Mouse (Mus musculus) ES-Bruce4 (cell line): ENCODE data around the gene Lrrc73. TPM values are rescaled to one million over a fixed set of nuclear protein-coding genes. Genes with fewer than 3 reads are reported as not detected.

Experiments
- H3K27ac ChIP-seq: 2 replicates; pipeline ENCODE4 v1.5.1; 2012; ENCODE audit warnings: low read length, inconsistent platforms; ENCODE audit not compliant: insufficient read depth
- H3K27me3 ChIP-seq: 2 replicates; pipeline ENCODE4 v1.6.1; 2012; ENCODE audit warnings: mild to moderate bottlenecking, low read length, inconsistent platforms; ENCODE audit not compliant: control insufficient read depth, poor library complexity, insufficient read depth, severe bottlenecking
- H3K36me3 ChIP-seq: 2 replicates; pipeline ENCODE4 v1.6.1; 2012; ENCODE audit warnings: inconsistent platforms, mild to moderate bottlenecking, low read length, moderate library complexity; ENCODE audit not compliant: control insufficient read depth, poor library complexity, insufficient read depth, severe bottlenecking
- H3K4me1 ChIP-seq: one replicate; pipeline ENCODE4 v1.8.1; 2011; ENCODE audit warnings: low read length; ENCODE audit not compliant: control insufficient read depth, insufficient read depth
- H3K4me3 ChIP-seq: 2 replicates; pipeline ENCODE4 v1.5.1; 2011; ENCODE audit warnings: low read depth, mild to moderate bottlenecking, low read length
- H3K9ac ChIP-seq: 2 replicates; pipeline ENCODE4 v1.6.1; 2012; ENCODE audit warnings: low read depth, mild to moderate bottlenecking, inconsistent platforms; ENCODE audit not compliant: poor library complexity, severe bottlenecking
- H3K9me3 ChIP-seq: replicated peaks from 2 replicates; pipeline ENCODE4 v1.6.1; 2012; ENCODE audit warnings: mild to moderate bottlenecking, low read length, inconsistent platforms; ENCODE audit not compliant: control insufficient read depth, poor library complexity, insufficient read depth, severe bottlenecking
- CTCF ChIP-seq: IDR thresholded peaks from one replicate; pipeline ENCODE4 v1.8.1; 2011; ENCODE audit warnings: low read depth, low read length
- EP300 ChIP-seq: IDR thresholded peaks from 2 replicates; pipeline ENCODE4 v1.6.1; 2011; ENCODE audit warnings: low read depth, low read length; ENCODE audit not compliant: insufficient read depth
- POLR2A ChIP-seq: IDR thresholded peaks from one replicate; pipeline ENCODE4 v1.8.1; 2011; ENCODE audit warnings: low read length; ENCODE audit not compliant: insufficient read depth
- polyA plus RNA-seq: library from polyadenylated mRNA; stranded (reverse); fragments of >200 nt; gene quantifications from 2 replicates; pipeline ENCODE4 v1.2.4, GENCODE M21; 2011; ENCODE audit warnings: low read depth; ENCODE audit not compliant: missing spikeins, insufficient read depth, insufficient read length

The Lrrc73 gene
- polyA plus RNA-seq, 1 experiment: 0.57 TPM

DNA sequence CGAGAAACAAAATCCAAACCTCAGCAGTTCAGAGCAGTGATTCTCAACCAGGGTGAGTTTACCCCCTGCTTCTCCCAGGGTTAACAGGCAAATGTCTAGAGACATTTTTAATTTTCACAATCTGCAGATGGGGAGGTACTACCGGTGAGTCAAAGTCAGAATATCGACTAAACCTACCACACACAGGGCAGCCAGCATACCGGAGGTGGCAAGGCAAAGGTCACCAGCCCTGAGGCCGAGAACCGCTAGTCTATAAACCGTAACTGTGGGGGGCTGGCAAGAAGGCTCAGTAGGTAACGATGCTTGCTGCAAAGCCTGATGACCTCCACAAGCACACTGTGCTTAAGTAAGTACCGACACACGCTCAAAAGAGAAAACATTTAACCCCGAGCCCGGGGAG is 12.2 kb downstream of the Lrrc73 start:
- H3K4me1 ChIP-seq: peaks cover 9% of the 10 kb centered on the region
- H3K4me3 ChIP-seq: no peak overlapping the region
- H3K9ac ChIP-seq: no peak overlapping the region
- H3K36me3 ChIP-seq: peaks cover 36% of the 10 kb centered on the region
- no peak for TF ChIP-seq CTCF
- no peak for TF ChIP-seq EP300
- TF ChIP-seq POLR2A: no peak
- no peaks in the 10 kb centered on the region for H3K27me3 ChIP-seq
- no peaks in the 10 kb centered on the region for H3K9me3 ChIP-seq
- H3K27ac ChIP-seq: peak overlapping the region; percentile 18; the same call in 1 of the 2 replicates

DNA sequence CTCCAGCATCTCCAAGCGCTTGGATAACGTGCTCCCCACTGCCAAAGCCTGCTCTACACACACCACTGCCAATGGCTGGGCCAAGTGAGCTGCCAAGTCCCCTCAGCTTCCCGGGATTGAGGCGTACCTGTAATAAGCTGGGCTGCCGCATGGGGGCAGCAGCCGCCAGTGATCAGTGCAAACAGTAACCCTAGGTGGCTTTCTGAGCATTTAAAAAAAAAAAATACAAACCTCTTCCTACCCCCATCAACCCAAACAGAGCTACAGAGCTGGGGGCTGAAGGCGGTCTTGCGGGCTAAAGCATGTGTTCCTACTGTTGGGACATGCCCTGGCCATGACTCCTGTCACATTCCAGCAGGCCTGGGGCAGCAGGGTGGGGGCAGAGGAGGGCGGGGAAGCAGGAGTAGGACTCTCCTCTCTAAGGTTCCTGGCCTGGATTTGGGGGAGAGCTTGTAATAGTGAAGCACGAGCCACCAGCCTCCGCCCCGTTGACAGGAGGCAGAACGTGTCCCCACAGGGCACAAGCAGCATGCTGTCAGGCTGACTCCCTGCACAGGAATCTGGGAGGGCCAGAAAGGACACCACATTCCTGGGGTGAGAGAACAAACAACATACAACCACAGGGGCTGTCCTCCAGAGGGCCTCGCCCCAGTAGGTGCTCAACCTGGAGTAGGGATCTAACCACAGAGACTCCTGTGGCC is 12.7 kb downstream of the Lrrc73 start:
- Histone ChIP-seq H3K27me3 (no peaks in the 10 kb centered on the region), H3K9me3 (no peaks in the 10 kb centered on the region), H3K27ac (peak overlapping the region; percentile 76), H3K4me1 (peaks cover 9% of the 10 kb centered on the region), H3K4me3 (no peak overlapping the region), H3K9ac (no peak overlapping the region), H3K36me3 (peaks cover 37% of the 10 kb centered on the region)
- peak; percentile 79 for TF ChIP-seq CTCF
- peak; percentile 88 for TF ChIP-seq EP300
- TF ChIP-seq POLR2A: no peak

DNA sequence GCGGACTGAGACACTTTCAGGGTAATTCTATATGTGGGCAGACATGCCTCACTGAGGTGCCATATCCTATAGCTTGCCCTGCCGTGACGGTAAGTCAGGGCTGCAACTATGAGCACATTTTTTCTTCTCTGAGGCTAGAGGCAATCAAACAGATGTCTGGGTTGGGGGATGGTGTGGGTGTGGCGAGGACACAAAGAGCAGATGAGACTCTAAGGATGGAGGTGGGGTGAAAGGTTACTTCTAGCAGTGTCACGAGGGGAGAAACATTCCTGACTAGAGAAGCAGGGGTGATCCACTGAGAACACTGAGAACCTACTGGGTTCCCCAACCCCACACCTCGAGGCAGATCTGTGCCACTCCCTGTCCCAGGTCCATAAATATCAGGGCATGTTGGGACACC is 13.7 kb downstream of the Lrrc73 start:
- H3K9me3 ChIP-seq: no peaks in the 10 kb centered on the region
- no peak overlapping the region for H3K4me3 ChIP-seq
- H3K27ac ChIP-seq: peak overlapping the region; percentile 76
- TF ChIP-seq EP300: 0 out of 2 replicates have a peak, but pooled peaks have one; percentile 42
- no peak for TF ChIP-seq CTCF
- peaks cover 9% of the 10 kb centered on the region for H3K4me1 ChIP-seq
- no peaks in the 10 kb centered on the region for H3K27me3 ChIP-seq
- H3K9ac ChIP-seq: no peak overlapping the region
- H3K36me3 ChIP-seq: peaks cover 41% of the 10 kb centered on the region

DNA sequence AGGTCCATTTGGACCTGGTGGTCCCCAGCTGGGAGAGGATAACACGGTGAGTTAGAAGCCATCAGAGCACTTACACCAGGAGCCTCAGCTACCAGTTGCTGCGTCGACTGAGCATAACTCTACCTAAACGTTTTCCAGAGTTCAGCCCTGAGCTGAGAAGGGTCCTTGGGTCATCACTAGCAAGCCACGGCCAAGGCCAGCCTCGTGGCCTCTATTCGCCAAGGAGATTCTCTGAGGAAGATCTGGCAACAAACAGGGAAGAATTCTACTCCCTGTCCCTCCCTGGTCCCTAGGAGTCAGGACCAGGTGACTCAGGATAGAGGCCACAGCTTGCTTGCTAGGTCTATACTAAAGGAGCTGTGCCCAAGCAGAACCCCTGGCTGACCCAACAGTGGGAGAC is 14.2 kb downstream of the Lrrc73 start:
- peaks cover 9% of the 10 kb centered on the region for H3K4me1 ChIP-seq
- no peak overlapping the region for H3K9ac ChIP-seq
- H3K36me3 ChIP-seq: peaks cover 36% of the 10 kb centered on the region
- peak overlapping the region; percentile 76 for H3K27ac ChIP-seq
- TF ChIP-seq POLR2A: no peak
- no peaks in the 10 kb centered on the region for H3K27me3 ChIP-seq
- no peak overlapping the region for H3K4me3 ChIP-seq
- no peaks in the 10 kb centered on the region for H3K9me3 ChIP-seq

DNA sequence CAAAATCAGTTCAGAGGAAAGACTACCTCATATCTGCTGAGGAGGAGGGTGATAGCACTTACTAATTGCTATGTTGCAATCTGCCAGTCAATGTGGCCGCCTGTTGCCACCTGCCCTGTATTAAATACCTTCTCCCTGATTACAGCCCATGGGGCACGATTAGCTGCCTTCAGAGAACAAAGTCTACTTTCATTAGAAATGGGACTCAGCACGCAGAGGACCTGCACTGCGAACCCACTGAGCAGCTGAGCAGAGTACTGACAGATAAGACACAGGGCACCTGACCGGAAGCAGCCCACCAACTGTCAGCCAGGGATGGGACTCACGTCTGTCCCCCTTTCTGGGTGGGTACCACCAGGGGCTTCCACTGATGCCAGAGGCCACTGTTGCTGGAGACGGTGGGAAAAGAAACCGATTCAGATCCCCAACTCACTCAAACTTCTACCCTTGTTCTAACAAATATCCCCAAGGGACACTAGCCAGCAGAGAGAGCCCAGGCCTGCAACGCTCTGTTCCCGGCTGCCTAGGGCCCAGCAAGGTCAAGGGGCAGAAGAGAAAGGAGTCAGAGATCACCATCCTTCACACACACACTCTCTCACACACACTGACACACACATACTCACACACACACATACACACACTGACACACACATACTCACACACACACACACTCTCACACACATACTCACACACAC is 14.8 kb downstream of the Lrrc73 start:
- no peak overlapping the region for H3K9ac ChIP-seq
- H3K27me3 ChIP-seq: no peaks in the 10 kb centered on the region
- H3K36me3 ChIP-seq: peaks cover 29% of the 10 kb centered on the region
- H3K4me1 ChIP-seq: peaks cover 9% of the 10 kb centered on the region
- TF ChIP-seq POLR2A (no peak), CTCF (no peak), EP300 (no peak)
- H3K9me3 ChIP-seq: no peaks in the 10 kb centered on the region
- no peak overlapping the region for H3K4me3 ChIP-seq
- H3K27ac ChIP-seq: peak overlapping the region; percentile 76; the same call in 1 of the 2 replicates
